Mouse (Mus musculus): Measurements from ENCODE around the gene Rab11fip3.

DNA sequence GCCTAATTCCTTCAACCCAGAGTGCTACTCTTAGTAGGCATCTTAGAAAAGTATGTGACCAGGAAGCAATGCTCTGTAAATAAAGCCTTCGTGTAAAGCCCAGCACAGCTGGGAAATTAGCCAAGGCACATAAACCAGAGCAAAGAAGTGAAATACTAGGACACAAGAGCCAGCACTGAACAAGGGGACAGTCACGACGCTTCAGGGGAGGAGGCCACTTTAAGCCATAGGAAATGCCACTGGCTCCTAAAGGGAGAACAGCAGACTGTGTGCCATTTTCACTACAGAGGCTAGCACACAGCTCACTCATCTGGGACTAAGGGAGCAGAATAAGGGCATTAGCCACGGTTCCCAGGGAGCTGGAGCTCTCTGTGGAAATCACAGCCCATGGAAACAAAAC lies 24.1 kb downstream of the Rab11fip3 start:
- TF ChIP-seq POLR2A (IDR thresholded peaks at IDR 0.05; ENCODE audit: control insufficient read depth, extremely low read depth, insufficient read depth, low read length, poor library complexity) (no peak), CTCF (IDR thresholded peaks at IDR 0.05; ENCODE audit: borderline replicate concordance, control insufficient read depth, extremely low read depth, insufficient read depth, low read length, poor library complexity) (no peak)
